Mouse (Mus musculus): ENCODE data around the gene Plcl2. TPM values are rescaled to one million over a fixed set of nuclear protein-coding genes. Genes with fewer than 3 reads are reported as not detected.
"Not testable (repeated sequence)": the region's sequence is repeated elsewhere in the genome, so short reads cannot be mapped to it uniquely, and the experiment has no call there.

The Plcl2 gene
- polyA plus RNA-seq, 1 experiment from 2014 or later = 3.6 TPM

GRCm38 (mm10) chr17:50621996-50622395 lies 112.8 kb downstream of the Plcl2 start:
- no peak overlapping the region for H3K27ac ChIP-seq
- WGBS = 69% methylated on average over 3 of the region's 3 CpGs
- no peak for DNase-seq (ENCODE audit: low spot score)
- no peaks in the 10 kb centered on the region for H3K36me3 ChIP-seq
- no peaks in the 10 kb centered on the region for H3K27me3 ChIP-seq (ENCODE audit: insufficient read depth, poor library complexity, severe bottlenecking)
- no peaks in the 10 kb centered on the region for H3K9me3 ChIP-seq
- H3K4me3 ChIP-seq = no peak overlapping the region
- peaks cover 4% of the 10 kb centered on the region for H3K4me1 ChIP-seq (replicated peaks)

DNA sequence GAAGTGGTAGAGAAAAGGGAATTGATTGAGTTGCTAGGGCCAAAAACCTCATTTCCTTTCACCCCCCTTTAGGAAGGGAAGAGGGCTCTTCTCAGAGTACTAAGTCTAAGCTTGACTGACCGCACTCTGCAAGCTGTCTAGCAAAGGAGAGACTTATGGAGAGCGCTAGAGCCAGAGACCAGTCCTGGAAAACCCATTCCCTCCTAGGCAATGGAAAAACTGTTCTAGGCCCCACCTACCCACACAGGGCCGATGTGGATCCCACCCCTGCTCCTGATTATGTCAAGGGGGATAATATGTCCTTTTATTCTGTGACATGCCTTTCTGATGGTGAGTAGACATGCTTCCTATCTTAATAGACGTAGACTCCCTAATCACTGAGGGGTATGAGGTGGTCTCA lies 116.4 kb downstream of the Plcl2 start:
- Histone ChIP-seq H3K4me3 (no peak overlapping the region), H3K36me3 (no peaks in the 10 kb centered on the region), H3K9me3 (no peaks in the 10 kb centered on the region), H3K27ac (no peak overlapping the region), H3K4me1 (replicated peaks) (peaks cover 4% of the 10 kb centered on the region), H3K27me3 (ENCODE audit: insufficient read depth, poor library complexity, severe bottlenecking) (no peaks in the 10 kb centered on the region)
- WGBS = 89% methylated on average over 4 of the region's 4 CpGs
- DNase-seq (ENCODE audit: low spot score) = no peak

GRCm38 (mm10) chr17:50627658-50628057 lies 118.5 kb downstream of the Plcl2 start:
- no peaks in the 10 kb centered on the region for H3K36me3 ChIP-seq
- DNase-seq (ENCODE audit: low spot score) = no peak
- H3K4me3 ChIP-seq = no peak overlapping the region
- no peak overlapping the region for H3K27ac ChIP-seq
- H3K9me3 ChIP-seq = no peaks in the 10 kb centered on the region
- WGBS = 94% methylated on average over 3 of the region's 3 CpGs
- no peaks in the 10 kb centered on the region for H3K4me1 ChIP-seq (replicated peaks)
- no peaks in the 10 kb centered on the region for H3K27me3 ChIP-seq (ENCODE audit: insufficient read depth, poor library complexity, severe bottlenecking)

- Histone ChIP-seq H3K36me3 (no peaks in the 10 kb centered on the region), H3K4me1 (replicated peaks) (no peaks in the 10 kb centered on the region), H3K9me3 (no peaks in the 10 kb centered on the region), H3K27me3 (ENCODE audit: insufficient read depth, poor library complexity, severe bottlenecking) (no peaks in the 10 kb centered on the region), H3K4me3 (no peak overlapping the region), H3K27ac (no peak overlapping the region)
- no peak for DNase-seq (ENCODE audit: low spot score)
Measured at GRCm38 (mm10) chr17:50628716-50629115, 119.5 kb downstream of the Plcl2 start.

- H3K27me3 ChIP-seq (ENCODE audit: insufficient read depth, poor library complexity, severe bottlenecking); H3K4me3 ChIP-seq; H3K36me3 ChIP-seq; DNase-seq (ENCODE audit: low spot score); H3K9me3 ChIP-seq; H3K27ac ChIP-seq; H3K4me1 ChIP-seq (replicated peaks): not testable (repeated sequence)
Measured at GRCm38 (mm10) chr17:50630992-50631391, 121.8 kb downstream of the Plcl2 start.

GRCm38 (mm10) chr17:50634008-50634871 lies 125.0 kb downstream of the Plcl2 start:
- no peaks in the 10 kb centered on the region for H3K36me3 ChIP-seq
- 82% methylated on average over 7 of the region's 7 CpGs for WGBS
- no peaks in the 10 kb centered on the region for H3K4me1 ChIP-seq (replicated peaks)
- no peaks in the 10 kb centered on the region for H3K9me3 ChIP-seq
- no peaks in the 10 kb centered on the region for H3K27me3 ChIP-seq (ENCODE audit: insufficient read depth, poor library complexity, severe bottlenecking)
- no peak overlapping the region for H3K27ac ChIP-seq
- DNase-seq (ENCODE audit: low spot score) = no peak
- H3K4me3 ChIP-seq = no peak overlapping the region

GRCm38 (mm10) chr17:50635961-50636585 lies 126.9 kb downstream of the Plcl2 start:
- WGBS = 87% methylated on average over 8 of the region's 8 CpGs
- Histone ChIP-seq H3K4me3 (no peak overlapping the region), H3K27me3 (ENCODE audit: insufficient read depth, poor library complexity, severe bottlenecking) (no peaks in the 10 kb centered on the region), H3K4me1 (replicated peaks) (no peaks in the 10 kb centered on the region), H3K36me3 (no peaks in the 10 kb centered on the region), H3K27ac (no peak overlapping the region), H3K9me3 (no peaks in the 10 kb centered on the region)
- no peak for DNase-seq (ENCODE audit: low spot score)

DNA sequence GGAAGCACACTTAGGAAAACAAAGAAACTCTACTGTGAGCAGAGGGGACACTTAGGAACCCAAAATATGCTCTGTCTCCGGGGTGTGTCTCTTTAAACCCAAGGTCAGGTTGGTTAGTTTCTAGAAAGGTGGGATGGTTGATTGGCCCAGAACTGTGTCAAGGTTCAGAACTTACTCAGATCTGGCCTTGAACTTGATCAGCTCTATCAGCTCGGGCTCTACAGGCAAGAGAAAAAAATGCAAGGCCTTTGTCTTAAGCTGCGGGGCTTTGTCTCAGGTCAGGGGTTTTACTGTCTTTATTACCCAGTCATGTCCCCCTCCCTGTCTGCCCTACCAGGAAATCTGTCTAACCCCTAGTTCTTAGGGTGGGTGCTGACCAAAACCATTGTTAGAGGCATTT lies 129.6 kb downstream of the Plcl2 start:
- no peaks in the 10 kb centered on the region for H3K9me3 ChIP-seq
- 85% methylated on average over 3 of the region's 3 CpGs for WGBS
- DNase-seq (ENCODE audit: low spot score) = no peak
- H3K4me3 ChIP-seq = no peak overlapping the region
- H3K4me1 ChIP-seq (replicated peaks) = 0 out of 2 replicates have a peak, but pooled peaks cover 5% of the 10 kb centered on the region
- H3K27ac ChIP-seq = no peak overlapping the region
- H3K27me3 ChIP-seq (ENCODE audit: insufficient read depth, poor library complexity, severe bottlenecking) = no peaks in the 10 kb centered on the region
- H3K36me3 ChIP-seq = no peaks in the 10 kb centered on the region

DNA sequence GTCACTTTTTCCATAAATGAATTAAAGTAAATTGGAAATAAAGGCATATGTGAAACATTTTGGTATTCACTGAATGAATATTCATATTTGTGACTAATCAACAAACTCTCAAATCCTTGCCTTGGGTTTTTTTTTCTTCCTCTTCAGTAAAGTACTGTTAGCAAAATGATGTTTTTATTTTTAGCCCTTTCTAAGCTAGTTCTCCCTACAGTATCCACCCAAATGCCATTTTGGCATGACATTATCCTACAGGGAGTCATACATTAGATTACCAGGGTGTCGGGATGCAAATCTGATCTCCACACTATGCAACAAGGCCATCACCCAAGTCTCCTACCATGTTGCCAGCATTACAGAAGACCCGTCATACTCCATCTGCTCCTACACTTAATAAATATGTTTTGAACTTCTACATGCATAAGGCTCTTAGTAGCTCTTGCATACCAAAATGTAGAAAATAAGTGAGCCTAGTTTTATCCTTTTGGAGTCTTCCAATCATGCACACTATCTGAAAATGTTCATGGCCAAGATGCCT lies 131.9 kb downstream of the Plcl2 start:
- Histone ChIP-seq H3K9me3 (no peaks in the 10 kb centered on the region), H3K27ac (no peak overlapping the region), H3K4me1 (replicated peaks) (0 out of 2 replicates have a peak, but pooled peaks cover 7% of the 10 kb centered on the region), H3K27me3 (ENCODE audit: insufficient read depth, poor library complexity, severe bottlenecking) (no peaks in the 10 kb centered on the region), H3K36me3 (no peaks in the 10 kb centered on the region), H3K4me3 (no peak overlapping the region)
- DNase-seq (ENCODE audit: low spot score) = no peak
- WGBS = 92% methylated on average over 2 of the region's 2 CpGs

DNA sequence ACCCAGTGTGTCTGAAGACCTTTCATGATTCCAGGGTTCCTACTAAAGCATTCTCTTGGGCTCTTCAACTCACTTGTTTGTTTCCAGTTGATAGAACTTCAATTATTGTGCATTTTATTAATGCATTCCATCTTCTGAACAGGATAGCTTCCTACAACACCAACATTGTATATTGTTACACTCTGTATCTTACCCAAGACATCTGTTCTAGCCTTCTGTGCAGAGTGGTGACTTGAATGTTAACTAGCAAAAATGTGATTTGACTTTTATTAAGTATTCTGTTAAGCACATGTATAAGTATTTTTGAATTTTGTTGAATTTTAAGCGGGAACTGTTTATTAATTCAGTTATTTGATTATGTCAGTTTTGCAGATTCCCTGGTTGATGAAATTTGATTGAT lies 132.7 kb downstream of the Plcl2 start:
- Histone ChIP-seq H3K4me3 (no peak overlapping the region), H3K36me3 (no peaks in the 10 kb centered on the region), H3K9me3 (no peaks in the 10 kb centered on the region), H3K27me3 (ENCODE audit: insufficient read depth, poor library complexity, severe bottlenecking) (no peaks in the 10 kb centered on the region), H3K27ac (no peak overlapping the region), H3K4me1 (replicated peaks) (0 out of 2 replicates have a peak, but pooled peaks cover 7% of the 10 kb centered on the region)
- WGBS = 90% methylated on average over 1 of the region's 1 CpGs
- no peak for DNase-seq (ENCODE audit: low spot score)

GRCm38 (mm10) chr17:50643356-50643755 lies 134.2 kb downstream of the Plcl2 start:
- Histone ChIP-seq H3K27ac (0 out of 2 replicates have a peak overlapping the region, but pooled peaks have one; percentile 13), H3K4me1 (replicated peaks) (0 out of 2 replicates have a peak, but pooled peaks cover 7% of the 10 kb centered on the region), H3K9me3 (peaks cover 10% of the 10 kb centered on the region), H3K4me3 (no peak overlapping the region), H3K27me3 (ENCODE audit: insufficient read depth, poor library complexity, severe bottlenecking) (no peaks in the 10 kb centered on the region), H3K36me3 (peaks cover 7% of the 10 kb centered on the region)
- 74% methylated on average over 6 of the region's 6 CpGs for WGBS
- no peak for DNase-seq (ENCODE audit: low spot score)

DNA sequence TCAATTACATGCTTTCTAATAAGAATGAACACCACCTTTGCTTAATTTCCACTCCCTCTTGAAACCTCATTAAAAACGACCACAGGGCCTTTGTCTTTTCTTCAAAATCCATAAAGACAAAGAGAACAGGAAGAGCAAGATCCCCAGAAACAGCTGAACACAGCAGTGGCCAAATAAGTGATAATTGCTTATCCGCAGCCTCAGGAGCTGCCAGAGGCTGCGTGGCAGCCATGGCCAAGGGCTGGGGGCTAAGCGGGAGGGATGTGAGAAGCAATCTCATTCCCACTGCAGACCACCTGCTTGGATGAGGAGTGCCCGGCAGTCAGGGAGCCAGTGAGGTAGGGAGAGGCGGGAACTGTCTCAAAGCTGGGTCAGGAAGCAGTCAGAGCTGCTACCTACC lies 134.8 kb downstream of the Plcl2 start:
- 0 out of 2 replicates have a peak, but pooled peaks cover 7% of the 10 kb centered on the region for H3K4me1 ChIP-seq (replicated peaks)
- 35% methylated on average over 6 of the region's 6 CpGs for WGBS
- H3K36me3 ChIP-seq = peaks cover 14% of the 10 kb centered on the region
- no peaks in the 10 kb centered on the region for H3K27me3 ChIP-seq (ENCODE audit: insufficient read depth, poor library complexity, severe bottlenecking)
- no peak overlapping the region for H3K27ac ChIP-seq
- H3K9me3 ChIP-seq = peaks cover 16% of the 10 kb centered on the region
- no peak overlapping the region for H3K4me3 ChIP-seq
- DNase-seq (ENCODE audit: low spot score) = no peak

DNA sequence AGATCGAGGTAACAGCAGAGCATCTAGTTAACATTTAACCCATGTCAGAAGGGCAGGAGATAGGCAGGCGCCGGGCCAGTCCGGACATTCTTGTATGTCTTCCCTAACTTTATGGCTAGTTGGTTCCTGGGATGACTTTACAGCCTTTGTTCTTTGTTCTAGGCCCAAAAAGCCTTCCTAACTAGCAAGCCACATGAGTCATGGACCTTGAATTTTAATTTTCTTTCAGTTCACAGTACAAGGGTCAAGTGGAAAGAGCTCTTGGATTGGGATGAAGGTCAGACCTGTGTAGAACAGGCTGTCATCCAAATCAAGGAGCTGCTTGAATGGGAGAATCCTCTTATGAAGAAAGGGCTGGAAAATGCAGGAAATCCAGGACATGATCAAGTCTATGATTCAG lies 138.9 kb downstream of the Plcl2 start:
- H3K4me3 ChIP-seq = not testable (repeated sequence)
- H3K36me3 ChIP-seq = peaks cover 16% of the 10 kb centered on the region
- WGBS = 95% methylated on average over 4 of the region's 4 CpGs

More for the DNA sequence above, 138.9 kb downstream of the Plcl2 start:
- not testable (repeated sequence) for DNase-seq (ENCODE audit: low spot score); H3K27ac ChIP-seq; H3K27me3 ChIP-seq (ENCODE audit: insufficient read depth, poor library complexity, severe bottlenecking); H3K4me1 ChIP-seq (replicated peaks)
- peaks cover 16% of the 10 kb centered on the region for H3K9me3 ChIP-seq

Data from hindbrain, embryonic 10.5 days (tissue).